Mouse (Mus musculus) limb, embryonic 12.5 days (tissue): ENCODE data around the gene Thy1. TPM values are rescaled to one million over a fixed set of nuclear protein-coding genes. Genes with fewer than 3 reads are reported as not detected.

Source experiments
- ATAC-seq: fragments of 200-750 bp; cut with Nextera tagmentation; 2 replicates; pipeline ENCODE4 v1.8.0; 2017; ENCODE audit warnings: low read depth, moderate TSS enrichment; ENCODE audit not compliant: insufficient number of reproducible peaks, insufficient read depth, low FRiP score, low TSS enrichment
- H3K27ac ChIP-seq: fragments of 300-500 bp; sonication (generic); 2 replicates; pipeline ENCODE4 v1.5.1; 2016; ENCODE audit warnings: mild to moderate bottlenecking, moderate library complexity
- H3K27me3 ChIP-seq: fragments of 300-500 bp; sonication (generic); 2 replicates; pipeline ENCODE4 v1.6.1; 2016; ENCODE audit warnings: mild to moderate bottlenecking, moderate library complexity
- H3K36me3 ChIP-seq: fragments of 300-500 bp; sonication (generic); 2 replicates; pipeline ENCODE4 v1.6.1; 2016; ENCODE audit warnings: mild to moderate bottlenecking, moderate library complexity
- H3K4me1 ChIP-seq: fragments of 300-500 bp; sonication (generic); replicated peaks from 2 replicates; pipeline ENCODE4 v1.6.1; 2016
- H3K4me2 ChIP-seq: fragments of 300-500 bp; sonication (generic); 2 replicates; pipeline ENCODE4 v1.6.1; 2016; ENCODE audit warnings: mild to moderate bottlenecking, moderate library complexity
- H3K4me3 ChIP-seq: fragments of 300-500 bp; sonication (generic); replicated peaks from 2 replicates; pipeline ENCODE4 v1.5.1; 2016; ENCODE audit warnings: mild to moderate bottlenecking
- H3K9ac ChIP-seq: fragments of 300-500 bp; sonication (generic); replicated peaks from 2 replicates; pipeline ENCODE4 v1.6.1; 2016; ENCODE audit warnings: mild to moderate bottlenecking, moderate library complexity
- H3K9me3 ChIP-seq: fragments of 300-500 bp; sonication (generic); 2 replicates; pipeline ENCODE4 v1.6.1; 2016; ENCODE audit warnings: mild to moderate bottlenecking, moderate library complexity
- WGBS: fragments of 180-500 bp; shearing (Covaris S2); methylation state at CpG from one replicate; pipeline ENCODE4 v1.1.7; 2016; 5-methylcytosine and 5-hydroxymethylcytosine counted together
- polyA plus RNA-seq: library from polyadenylated mRNA; unstranded; fragments of >200 nt; fragmentation: Nextera tagmentation; extraction: Ambion mirVana; gene quantifications from 2 replicates; pipeline ENCODE4 v1.2.1, GENCODE M21; 2016

The Thy1 gene
- polyA plus RNA-seq, 1 experiment from 2014 or later, result not detected

DNA sequence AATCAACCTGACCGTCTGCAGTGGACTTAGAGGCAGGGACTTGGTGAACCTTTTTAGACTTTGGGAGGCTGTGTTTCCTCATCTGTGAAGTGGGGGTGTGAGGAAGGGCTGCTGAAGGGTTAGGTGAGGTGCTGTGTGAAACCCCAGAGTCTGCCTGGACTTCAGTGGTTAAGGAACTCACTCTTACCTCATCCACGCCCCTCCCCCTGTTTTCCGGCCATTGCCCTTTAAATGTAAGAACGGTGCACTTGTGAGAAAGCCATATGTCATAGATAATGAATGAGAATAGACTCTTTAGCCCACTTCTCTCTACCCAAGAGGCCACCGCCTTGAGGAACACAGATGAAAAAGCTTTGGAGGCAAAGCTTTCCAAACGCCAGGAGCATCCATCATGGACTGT lies 29.4 kb upstream of the Thy1 start:
- no peaks in the 10 kb centered on the region for H3K9me3 ChIP-seq
- no peaks in the 10 kb centered on the region for H3K27me3 ChIP-seq
- H3K36me3 ChIP-seq, result no peaks in the 10 kb centered on the region
- H3K27ac ChIP-seq, result no peak overlapping the region
- no peak for ATAC-seq
- H3K9ac ChIP-seq, result no peak overlapping the region
- H3K4me3 ChIP-seq, result no peak overlapping the region
- H3K4me2 ChIP-seq, result no peak overlapping the region
- H3K4me1 ChIP-seq, result no peaks in the 10 kb centered on the region
- 63% methylated on average over 6 of the region's 6 CpGs for WGBS

DNA sequence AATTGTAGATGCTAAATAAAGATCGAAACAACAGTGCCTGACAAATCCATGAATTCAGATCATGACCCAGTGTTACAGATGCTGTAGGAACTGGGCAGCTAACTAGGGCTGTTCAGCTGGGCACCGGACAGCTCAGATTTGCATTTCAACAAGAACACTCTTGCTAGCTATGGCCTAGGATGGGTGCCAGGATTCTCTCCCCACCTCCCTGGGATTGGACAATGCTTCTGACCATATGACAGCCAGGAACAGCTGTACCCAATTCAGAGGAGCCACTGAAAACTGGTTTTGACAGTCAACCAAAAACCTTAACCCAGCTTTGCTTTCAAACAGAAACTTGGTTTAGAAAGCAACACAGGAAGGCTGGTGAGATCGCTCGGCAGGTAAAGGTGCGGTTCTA lies 26.9 kb upstream of the Thy1 start:
- Histone ChIP-seq H3K9me3 (no peaks in the 10 kb centered on the region), H3K4me2 (no peak overlapping the region), H3K27ac (no peak overlapping the region), H3K4me3 (no peak overlapping the region), H3K9ac (no peak overlapping the region), H3K27me3 (no peaks in the 10 kb centered on the region), H3K4me1 (no peaks in the 10 kb centered on the region), H3K36me3 (no peaks in the 10 kb centered on the region)
- WGBS, result 87% methylated on average over 5 of the region's 5 CpGs
- no peak for ATAC-seq

- no peak overlapping the region for H3K4me2 ChIP-seq
- 75% methylated on average over 5 of the region's 5 CpGs for WGBS
- no peaks in the 10 kb centered on the region for H3K27me3 ChIP-seq
- H3K36me3 ChIP-seq, result no peaks in the 10 kb centered on the region
- no peak overlapping the region for H3K4me3 ChIP-seq
- no peak for ATAC-seq
- no peaks in the 10 kb centered on the region; the same call in 1 of the 2 replicates for H3K4me1 ChIP-seq
- H3K9ac ChIP-seq, result no peak overlapping the region
- H3K27ac ChIP-seq, result no peak overlapping the region
- H3K9me3 ChIP-seq, result no peaks in the 10 kb centered on the region
Observed at GRCm38 (mm10) chr9:44017846-44018245, 25.3 kb upstream of the Thy1 start.

- ATAC-seq, result no peak
- H3K27me3 ChIP-seq, result no peaks in the 10 kb centered on the region
- H3K27ac ChIP-seq, result no peak overlapping the region
- no peak overlapping the region for H3K4me2 ChIP-seq
- no peak overlapping the region for H3K4me3 ChIP-seq
- 74% methylated on average over 7 of the region's 7 CpGs for WGBS
- H3K9me3 ChIP-seq, result no peaks in the 10 kb centered on the region
- no peak overlapping the region for H3K9ac ChIP-seq
- H3K36me3 ChIP-seq, result no peaks in the 10 kb centered on the region
- no peaks in the 10 kb centered on the region; the same call in 1 of the 2 replicates for H3K4me1 ChIP-seq
Observed at GRCm38 (mm10) chr9:44020001-44020400, 23.2 kb upstream of the Thy1 start.

DNA sequence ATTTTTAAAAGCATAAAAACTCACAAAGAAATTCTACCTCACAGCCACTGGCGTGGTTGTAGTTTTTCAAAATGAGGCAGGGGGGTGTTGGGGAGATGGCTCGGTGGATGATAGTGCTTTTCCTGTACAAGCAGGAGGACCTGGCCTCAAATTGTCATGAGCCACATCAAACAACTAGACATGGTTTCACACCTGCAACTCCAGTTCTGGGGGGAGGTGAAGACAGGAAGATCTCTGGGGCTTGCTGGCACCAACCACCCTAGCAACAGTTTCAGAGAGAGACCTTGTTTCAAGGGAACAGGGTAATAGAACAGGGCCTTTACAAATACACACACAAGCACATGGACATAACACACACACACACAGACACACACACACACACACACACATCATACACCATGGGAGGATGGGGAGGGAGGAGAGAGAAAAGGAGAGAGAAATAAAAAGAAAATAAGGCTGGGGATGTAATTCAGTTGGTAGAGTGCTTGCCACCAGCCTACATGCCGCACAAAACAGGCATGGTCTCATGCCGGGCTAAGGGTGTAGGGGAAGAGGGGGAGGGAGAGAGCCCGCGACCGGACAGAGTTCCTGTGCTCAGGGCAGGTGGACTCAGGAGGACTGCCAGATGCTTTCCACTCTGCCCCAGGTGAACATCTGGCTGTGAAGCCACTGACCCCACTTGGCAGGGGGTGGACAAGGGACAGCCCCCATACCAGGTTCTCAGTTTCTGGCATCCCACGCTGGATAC lies 20.9 kb upstream of the Thy1 start:
- 55% methylated on average over 8 of the region's 8 CpGs for WGBS
- Histone ChIP-seq H3K4me2 (no peak overlapping the region), H3K9ac (no peak overlapping the region)

DNA sequence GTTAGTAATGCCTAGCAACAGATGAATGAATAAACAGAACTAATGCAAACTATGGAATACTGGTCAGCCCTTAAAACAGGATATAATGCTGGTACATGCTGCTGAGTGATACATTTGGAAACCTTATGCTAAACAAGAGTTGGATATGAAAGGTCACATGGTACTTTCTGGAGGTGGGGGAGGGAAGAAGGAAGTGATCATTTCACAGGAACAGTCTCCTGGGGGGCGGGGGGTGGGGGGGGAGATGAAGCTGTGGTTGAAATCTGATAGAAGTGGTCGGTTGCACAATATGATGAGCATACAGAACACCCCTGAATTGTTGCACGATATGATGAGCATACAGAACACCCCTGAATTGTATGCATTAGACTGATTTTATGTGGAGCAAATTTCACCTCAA lies 19.1 kb upstream of the Thy1 start:
- Histone ChIP-seq H3K9ac (no peak overlapping the region), H3K4me3 (no peak overlapping the region), H3K4me1 (no peaks in the 10 kb centered on the region; the same call in 1 of the 2 replicates), H3K27ac (no peak overlapping the region), H3K9me3 (no peaks in the 10 kb centered on the region), H3K36me3 (no peaks in the 10 kb centered on the region), H3K4me2 (no peak overlapping the region), H3K27me3 (no peaks in the 10 kb centered on the region)
- 75% methylated on average over 3 of the region's 3 CpGs for WGBS
- ATAC-seq, result no peak

More for the DNA sequence above, 20.9 kb upstream of the Thy1 start:
- H3K4me3 ChIP-seq, result no peak overlapping the region
- no peaks in the 10 kb centered on the region for H3K36me3 ChIP-seq
- ATAC-seq, result no peak
- H3K27me3 ChIP-seq, result no peaks in the 10 kb centered on the region
- H3K4me1 ChIP-seq, result no peaks in the 10 kb centered on the region; the same call in 1 of the 2 replicates
- no peaks in the 10 kb centered on the region for H3K9me3 ChIP-seq
- H3K27ac ChIP-seq, result no peak overlapping the region

DNA sequence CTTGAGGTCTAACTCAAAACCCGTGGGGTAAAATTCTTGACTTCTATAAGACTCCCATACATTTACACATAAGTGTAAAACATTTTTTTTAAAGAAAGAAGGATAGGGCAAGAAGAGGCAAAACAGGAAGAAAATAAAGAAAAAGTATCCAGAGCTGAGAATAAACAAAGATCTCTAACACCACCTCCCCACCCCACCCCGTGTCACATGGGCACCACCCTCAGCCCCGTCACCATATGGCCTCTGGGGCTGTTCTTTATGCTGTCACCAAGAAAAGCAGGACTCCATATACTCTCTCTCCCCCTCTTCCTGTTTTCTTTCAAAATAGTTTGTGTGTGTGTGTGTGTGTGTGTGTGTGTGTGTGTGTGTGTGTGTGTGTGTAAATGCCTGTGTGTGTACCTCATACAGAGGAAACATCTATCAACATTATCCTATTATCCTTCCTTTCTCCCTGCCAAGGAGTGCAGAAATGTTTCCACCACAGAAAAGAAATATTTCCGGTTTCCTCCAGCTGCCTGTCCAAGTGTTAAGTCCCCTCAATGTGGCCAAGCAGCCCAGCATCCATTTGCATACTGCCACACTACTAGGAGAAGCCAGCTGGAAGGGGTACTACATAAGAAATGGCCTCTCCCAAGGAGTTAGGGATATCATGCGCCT lies 13.5 kb upstream of the Thy1 start:
- WGBS, result 56% methylated on average over 5 of the region's 5 CpGs
- no peaks in the 10 kb centered on the region for H3K36me3 ChIP-seq
- no peak overlapping the region for H3K4me2 ChIP-seq
- H3K9ac ChIP-seq, result no peak overlapping the region
- no peak overlapping the region for H3K27ac ChIP-seq
- no peaks in the 10 kb centered on the region for H3K27me3 ChIP-seq
- H3K4me3 ChIP-seq, result no peak overlapping the region
- H3K9me3 ChIP-seq, result no peaks in the 10 kb centered on the region
- no peaks in the 10 kb centered on the region for H3K4me1 ChIP-seq
- ATAC-seq, result no peak

- Histone ChIP-seq H3K27ac (no peak overlapping the region), H3K4me2 (no peak overlapping the region), H3K9me3 (no peaks in the 10 kb centered on the region), H3K9ac (no peak overlapping the region), H3K27me3 (no peaks in the 10 kb centered on the region), H3K36me3 (no peaks in the 10 kb centered on the region), H3K4me3 (no peak overlapping the region), H3K4me1 (no peaks in the 10 kb centered on the region)
- no peak for ATAC-seq
- WGBS, result 90% methylated on average over 4 of the region's 4 CpGs
Observed at GRCm38 (mm10) chr9:44030646-44031045, 12.5 kb upstream of the Thy1 start.

GRCm38 (mm10) chr9:44031079-44031478 lies 12.1 kb upstream of the Thy1 start:
- Histone ChIP-seq H3K4me2 (no peak overlapping the region), H3K27ac (no peak overlapping the region), H3K4me1 (no peaks in the 10 kb centered on the region), H3K4me3 (no peak overlapping the region), H3K9me3 (no peaks in the 10 kb centered on the region), H3K36me3 (no peaks in the 10 kb centered on the region), H3K27me3 (no peaks in the 10 kb centered on the region), H3K9ac (no peak overlapping the region)
- ATAC-seq, result no peak
- WGBS, result 87% methylated on average over 5 of the region's 5 CpGs

DNA sequence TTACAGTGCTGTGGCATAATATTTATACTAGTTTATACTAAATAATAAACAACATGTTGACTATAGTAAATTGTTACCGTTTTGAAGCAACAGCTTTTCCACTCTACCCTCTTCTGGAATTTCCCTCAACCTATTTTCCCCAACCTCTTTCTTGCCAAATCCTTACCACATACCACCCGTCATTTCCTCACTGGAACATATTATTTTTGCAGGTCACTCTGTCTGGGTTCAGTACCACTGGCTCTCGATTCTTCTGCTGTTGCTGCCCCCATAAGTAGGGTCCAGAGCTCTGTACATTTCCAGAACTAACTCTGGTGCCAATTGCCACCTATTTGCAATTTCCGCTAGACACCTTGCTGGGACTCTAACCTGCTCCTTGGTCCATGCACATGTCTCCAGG lies 11.2 kb upstream of the Thy1 start:
- WGBS, result 72% methylated on average over 4 of the region's 4 CpGs

DNA sequence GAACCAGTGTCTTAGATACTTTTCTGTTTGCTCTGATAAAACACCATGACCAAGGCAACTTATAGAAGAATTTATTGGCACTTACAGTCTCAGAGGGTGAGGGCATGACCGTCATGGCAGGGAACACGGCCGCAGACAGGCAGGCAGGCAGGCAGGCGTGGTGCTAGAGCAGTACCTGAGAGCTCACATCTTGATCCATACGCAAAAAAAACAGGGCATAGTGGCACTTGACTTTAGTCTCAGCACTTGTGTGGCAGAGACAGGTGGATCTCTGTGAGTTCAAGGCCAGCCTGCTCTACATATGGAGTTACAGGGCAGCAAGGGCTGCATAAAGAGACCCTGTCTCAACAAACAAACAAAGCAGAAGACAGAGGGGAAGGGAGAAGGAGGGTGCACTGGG lies 9.9 kb upstream of the Thy1 start:
- 89% methylated on average over 5 of the region's 5 CpGs for WGBS

More for the DNA sequence above, 11.2 kb upstream of the Thy1 start:
- Histone ChIP-seq H3K9ac (no peak overlapping the region), H3K9me3 (no peaks in the 10 kb centered on the region), H3K27me3 (no peaks in the 10 kb centered on the region), H3K36me3 (no peaks in the 10 kb centered on the region), H3K4me3 (no peak overlapping the region), H3K4me2 (no peak overlapping the region), H3K27ac (no peak overlapping the region), H3K4me1 (no peaks in the 10 kb centered on the region)
- ATAC-seq, result no peak

More for the DNA sequence above, 9.9 kb upstream of the Thy1 start:
- ATAC-seq, result no peak
- Histone ChIP-seq H3K4me3 (no peak overlapping the region), H3K9ac (no peak overlapping the region), H3K27ac (no peak overlapping the region), H3K4me1 (no peaks in the 10 kb centered on the region), H3K36me3 (no peaks in the 10 kb centered on the region), H3K27me3 (no peaks in the 10 kb centered on the region), H3K9me3 (no peaks in the 10 kb centered on the region), H3K4me2 (no peak overlapping the region)
